Mouse (Mus musculus) heart, postnatal 0 days (tissue): ENCODE measurements around the gene Mat1a.

Experiments used
- CTCF ChIP-seq: IDR thresholded peaks from 2 replicates; pipeline ENCODE4 v1.5.1; 2016; ENCODE audit warnings: antibody characterized with exemption, control low read depth, low read depth
- EP300 ChIP-seq: IDR thresholded peaks from 2 replicates; pipeline ENCODE4 v1.6.1; 2016; ENCODE audit warnings: antibody characterized with exemption, low read depth

GRCm38 (mm10) chr14:41146922-41147321 lies 42.1 kb downstream of the Mat1a start:
- TF ChIP-seq CTCF: no peak
- no peak for TF ChIP-seq EP300
